Mouse (Mus musculus): ENCODE data around the gene Arhgef5.

Arhgef5 gene

GRCm38 (mm10) chr6:43335619-43336234 is 70.3 kb downstream of the Arhgef5 start:
- no peak for DNase-seq

- peak; percentile 68 for DNase-seq
Measured at GRCm38 (mm10) chr6:43337491-43337961, 72.1 kb downstream of the Arhgef5 start.

GRCm38 (mm10) chr6:43338804-43339203 is 73.4 kb downstream of the Arhgef5 start:
- DNase-seq = no peak
